Mouse (Mus musculus) layer of hippocampus, adult 18-20 months (tissue): ENCODE measurements at regions not wholly inside any gene's neighbourhood (a gene's known extent, or its start where the extent isn't known, plus 50 kb on each side); places are given as distances from the start of the nearest gene placed in this dataset.
A peak's percentile ranks its signal among the peaks of the same experiment; 100 is the strongest.

Experiments
- DNase-seq, 2 experiments: peaks; one replicate each; pipeline ENCODE4 v3.0.0; 2022; ENCODE audit warnings: low spot score in 2 of 2

DNA sequence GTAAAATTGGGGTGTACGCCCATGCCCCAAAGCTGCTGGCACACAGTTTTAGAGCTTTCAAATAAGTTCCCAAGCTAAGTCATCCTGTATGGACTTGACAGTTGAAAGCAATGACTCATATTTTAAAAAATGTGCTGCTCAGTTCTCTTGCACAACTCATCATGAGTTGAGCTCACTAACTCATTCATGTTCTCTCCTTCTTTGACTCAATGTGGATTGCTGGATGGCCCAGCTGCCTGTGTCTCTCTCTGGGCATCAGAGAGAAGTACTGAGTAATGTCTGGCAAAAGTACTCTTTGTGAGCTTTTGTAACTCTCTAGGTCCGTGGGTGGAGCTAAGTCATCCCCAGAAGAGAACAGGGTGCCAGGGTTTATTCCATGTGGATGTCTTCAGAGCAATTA is 355.3 kb downstream of the Rnd3 start:
- peak in 1 of 2 experiments; percentile 4 for DNase-seq

DNA sequence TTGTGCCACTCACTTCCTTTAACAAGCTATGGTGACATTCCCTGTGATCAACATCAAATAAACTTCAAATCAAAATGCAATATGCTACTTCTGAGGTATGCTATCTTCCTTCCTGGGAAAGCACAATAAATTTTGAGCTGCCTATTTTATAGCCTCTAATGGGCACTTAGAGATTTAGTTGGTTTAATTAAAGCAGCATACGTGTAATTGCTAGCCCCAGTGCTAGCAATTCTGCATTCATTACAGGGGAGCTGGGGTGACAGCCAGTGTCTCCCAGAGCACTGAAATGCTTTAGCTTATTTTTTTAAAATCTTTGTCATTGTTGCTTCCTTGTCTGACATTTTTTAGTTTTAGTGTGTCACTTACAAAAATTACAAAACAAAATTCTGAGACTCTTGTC is 355.8 kb downstream of the Rnd3 start:
- DNase-seq, result no peak

DNA sequence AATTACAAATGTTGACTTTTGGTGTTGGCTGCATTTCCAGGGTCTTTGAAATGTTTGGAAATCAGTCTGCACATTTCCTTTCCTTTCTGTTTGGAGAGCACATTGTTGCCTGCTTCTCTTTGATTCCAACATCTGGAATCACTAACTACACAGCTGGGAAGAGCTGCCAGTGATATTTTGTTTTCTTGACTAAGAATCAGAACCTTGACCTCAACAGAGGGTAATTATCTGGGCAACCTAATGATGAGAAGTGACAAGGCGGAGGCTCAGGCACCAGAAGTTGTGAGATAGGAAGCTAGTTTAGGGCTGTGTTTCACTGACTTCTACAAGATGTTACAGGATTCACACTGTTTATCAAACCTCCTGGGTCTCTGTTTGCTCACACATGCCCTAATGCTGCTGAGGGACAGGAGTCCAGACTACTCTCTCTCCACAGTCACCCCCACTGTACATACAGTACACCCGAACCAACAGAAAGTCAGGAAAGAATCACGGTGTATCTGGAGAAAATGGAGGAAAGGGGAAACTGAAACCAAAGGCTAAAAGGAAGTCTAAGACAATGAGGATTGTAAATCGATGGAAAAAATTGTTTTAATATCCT is 359.8 kb downstream of the Rnd3 start:
- DNase-seq, result no peak

DNA sequence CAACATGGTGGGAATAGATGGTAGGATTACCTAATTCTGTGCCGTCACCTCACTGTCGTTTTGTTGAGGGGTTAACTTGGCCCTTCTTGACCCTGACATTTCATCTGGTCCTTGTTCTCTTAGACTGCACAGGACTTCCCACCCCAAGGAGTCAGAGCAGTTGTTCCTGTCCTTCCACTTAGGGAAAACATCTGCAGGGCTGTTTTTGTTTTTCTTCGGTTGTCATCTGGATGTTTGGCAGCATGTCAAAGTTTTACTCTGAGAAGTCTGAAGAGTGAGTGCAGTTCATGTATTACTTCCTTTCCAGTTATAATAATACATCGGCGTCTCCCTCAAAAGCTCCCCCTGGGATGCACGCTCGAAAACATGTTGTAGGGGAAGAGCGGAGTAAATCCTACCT is 376.8 kb downstream of the Rnd3 start:
- DNase-seq, result no peak

DNA sequence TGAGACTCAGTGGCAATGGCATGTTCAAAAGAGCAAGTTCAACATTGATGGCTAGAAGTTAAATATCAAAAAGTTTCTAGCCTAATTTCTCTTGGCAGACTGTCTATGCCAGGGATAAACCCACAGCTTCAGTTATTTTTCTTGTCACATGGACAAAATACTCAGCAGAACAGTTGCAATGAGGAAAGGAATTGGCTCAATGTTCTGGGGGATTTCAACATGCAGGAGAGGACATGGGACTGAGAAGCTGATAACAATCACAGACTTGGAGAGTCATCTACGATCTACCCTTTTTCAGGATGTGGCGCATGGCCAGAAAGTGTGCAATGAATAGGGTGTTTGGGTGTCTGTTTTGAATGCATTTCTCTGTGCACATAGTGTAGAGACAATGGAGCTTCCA is 389.9 kb downstream of the Rnd3 start:
- no peak for DNase-seq

DNA sequence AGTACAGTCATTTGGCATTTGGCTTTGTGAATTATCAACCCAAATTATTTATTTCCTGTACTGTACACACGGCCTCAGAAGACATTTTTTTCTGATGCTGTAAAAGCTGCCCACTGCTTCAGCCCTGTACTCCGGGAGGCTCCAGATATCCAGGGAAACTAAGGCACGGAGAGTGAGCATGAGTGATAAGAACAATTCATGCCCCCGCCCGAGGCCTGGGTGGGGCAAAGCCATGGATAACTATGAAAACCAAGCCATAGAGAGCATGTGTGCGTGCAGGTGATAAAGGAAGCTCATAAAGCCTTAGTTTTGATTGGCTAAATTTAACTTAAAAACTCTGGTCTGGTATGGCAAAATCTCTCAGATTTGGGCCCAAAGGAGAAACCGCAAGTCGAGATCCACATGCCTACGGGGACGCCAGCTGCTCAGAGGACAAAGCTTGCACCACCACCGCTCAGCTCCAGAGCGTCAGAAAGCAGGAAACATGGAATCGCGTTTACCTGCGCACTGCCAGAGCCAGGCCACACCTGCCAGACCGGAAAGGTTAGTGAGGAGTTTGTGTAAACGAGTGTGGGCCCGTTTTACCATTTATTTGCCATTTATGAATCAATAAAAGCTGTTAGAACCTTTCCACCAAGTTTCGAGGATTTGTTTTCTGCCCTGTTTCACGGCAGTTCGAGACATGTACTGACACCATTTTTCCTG is 390.9 kb downstream of the Rnd3 start:
- no peak for DNase-seq

DNA sequence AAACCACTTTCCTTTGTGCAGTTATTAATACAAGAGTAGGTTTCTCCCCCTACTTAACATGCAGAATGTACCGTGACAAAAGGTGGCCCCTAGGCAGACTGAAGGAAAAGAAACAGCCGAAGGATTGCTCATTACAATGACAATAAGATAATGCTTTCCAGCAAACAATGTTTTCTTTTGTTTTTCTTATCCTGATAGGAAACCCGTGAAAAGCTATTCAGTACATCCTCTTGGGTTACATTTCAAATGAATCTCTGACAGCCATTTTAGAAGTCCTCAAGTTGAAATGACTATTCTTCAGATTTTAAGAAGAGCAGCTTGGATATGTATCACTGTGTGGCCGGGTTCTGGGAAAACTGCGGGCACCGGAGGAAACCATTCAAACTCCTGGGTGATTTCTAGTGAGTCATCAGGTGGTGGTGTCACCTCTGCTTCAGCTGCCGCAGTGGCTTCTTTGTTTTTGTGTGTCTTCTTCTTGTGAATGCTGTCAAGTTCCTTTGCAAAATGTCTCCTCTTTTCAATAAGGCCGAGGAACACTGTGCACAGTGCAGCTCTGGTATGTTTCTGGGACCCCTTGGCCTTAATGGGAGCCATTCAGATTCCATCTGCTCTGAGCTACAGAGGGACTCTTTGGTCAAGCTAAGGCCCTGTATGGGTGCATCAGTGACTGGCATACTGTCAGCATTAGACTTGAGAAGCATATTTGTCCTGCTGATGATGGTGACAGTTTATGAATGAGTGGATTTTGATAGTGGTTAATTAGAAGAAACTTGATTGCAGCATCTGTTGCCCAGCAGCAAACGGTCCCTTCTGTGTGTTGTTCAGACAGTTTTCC is 393.1 kb downstream of the Rnd3 start:
- no peak for DNase-seq

DNA sequence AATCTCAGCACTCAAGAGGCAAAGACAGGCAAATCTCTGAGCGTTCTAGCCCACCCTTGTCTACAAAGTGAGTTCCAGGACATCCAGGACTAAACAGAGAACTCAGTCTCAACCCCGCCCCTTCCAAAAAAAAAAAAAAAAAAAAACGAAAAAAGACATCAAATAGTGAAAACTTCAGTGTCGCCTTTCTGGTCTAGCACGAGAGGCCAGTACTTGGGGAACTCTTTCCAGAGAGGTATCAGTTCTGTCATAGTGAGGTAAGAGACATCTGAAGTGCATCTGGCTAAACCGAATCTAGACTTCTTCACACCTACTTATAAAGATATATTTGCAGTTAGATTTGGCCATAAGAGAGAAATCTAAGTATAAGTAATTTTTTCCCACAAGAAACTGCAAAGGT is 393.8 kb downstream of the Rnd3 start:
- no peak for DNase-seq

DNA sequence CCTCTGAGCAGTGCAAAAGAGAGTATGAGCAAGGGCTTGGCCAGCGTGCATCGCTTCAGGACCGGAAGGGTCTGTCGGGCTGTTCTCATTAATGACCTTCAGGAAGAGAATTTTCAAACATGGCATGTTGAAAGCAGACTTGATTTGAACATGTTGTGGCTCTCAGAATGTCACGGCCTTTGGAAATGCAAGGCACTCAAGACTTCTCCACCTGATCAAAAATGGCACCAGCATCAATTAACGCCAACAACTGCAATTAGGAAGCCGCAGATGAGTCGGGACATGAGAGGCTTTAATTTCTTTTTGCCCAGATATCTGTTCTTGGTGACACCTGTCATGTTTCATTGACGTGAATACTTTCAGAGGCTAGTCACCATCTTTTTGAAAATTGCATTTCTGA is 396.5 kb downstream of the Rnd3 start:
- DNase-seq, result no peak

DNA sequence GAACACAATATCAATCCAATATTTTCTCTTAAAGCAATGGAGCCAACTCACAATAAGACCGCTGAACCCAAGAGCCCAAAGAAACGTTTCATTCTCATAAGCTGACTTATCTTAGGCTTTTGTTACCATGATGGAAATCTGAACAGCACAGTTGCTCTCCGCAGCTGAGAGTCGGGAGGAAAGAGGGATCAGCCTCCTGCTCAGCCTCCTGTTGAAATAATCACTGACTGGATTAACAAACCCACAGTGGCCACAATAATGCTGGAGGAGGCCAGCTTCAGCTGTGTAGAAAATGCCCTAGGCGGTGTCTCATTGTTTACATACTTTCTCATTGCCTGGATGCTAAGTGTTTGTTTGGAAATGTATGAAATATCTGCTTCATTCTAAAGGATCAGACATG is 398.1 kb downstream of the Rnd3 start:
- no peak for DNase-seq

DNA sequence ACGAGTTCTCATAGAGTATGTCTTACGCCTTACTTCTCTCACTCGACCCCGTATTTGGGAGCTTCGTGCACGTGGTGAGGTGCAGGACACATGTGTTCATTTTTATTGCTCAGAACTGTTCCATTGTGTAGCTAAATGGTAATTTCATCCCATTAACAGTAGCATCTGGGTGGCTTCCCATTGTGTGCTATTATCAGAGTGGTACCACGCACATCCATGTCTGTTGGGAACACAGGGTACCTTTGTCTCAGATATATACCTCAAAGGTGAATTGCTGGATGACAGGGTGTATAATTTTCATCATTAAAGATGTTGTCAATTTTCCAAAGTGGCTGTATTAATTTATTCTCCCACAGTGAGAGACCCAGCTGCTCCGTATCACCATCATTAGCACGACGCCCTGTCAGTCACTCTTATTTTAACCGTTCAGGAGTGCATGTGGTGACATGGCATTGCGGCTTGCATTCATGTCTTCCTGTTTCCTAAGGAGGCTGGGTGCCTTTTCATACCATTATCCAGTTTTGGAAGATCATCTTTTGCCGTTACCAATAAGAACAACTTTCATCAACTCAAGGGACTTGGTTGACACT is 404.2 kb downstream of the Rnd3 start:
- DNase-seq, result no peak

DNA sequence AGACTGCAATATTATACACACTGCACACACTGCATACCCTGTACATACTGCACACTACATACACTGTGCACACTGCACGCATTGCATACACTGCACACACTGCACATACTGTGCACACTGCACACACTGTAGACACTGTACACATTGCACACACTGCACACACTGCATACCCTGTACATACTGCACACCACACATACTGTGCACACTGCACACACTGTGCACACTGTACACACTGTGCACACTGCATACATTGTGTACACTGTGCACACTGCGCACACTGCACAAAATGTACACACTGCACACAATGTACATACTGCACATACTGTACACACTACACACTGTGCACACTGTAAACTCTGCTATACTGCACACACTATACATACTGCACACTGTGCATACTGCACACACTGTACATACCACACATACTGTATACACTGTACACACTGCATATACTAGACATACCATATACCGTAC is 405.1 kb downstream of the Rnd3 start:
- DNase-seq, result no peak

DNA sequence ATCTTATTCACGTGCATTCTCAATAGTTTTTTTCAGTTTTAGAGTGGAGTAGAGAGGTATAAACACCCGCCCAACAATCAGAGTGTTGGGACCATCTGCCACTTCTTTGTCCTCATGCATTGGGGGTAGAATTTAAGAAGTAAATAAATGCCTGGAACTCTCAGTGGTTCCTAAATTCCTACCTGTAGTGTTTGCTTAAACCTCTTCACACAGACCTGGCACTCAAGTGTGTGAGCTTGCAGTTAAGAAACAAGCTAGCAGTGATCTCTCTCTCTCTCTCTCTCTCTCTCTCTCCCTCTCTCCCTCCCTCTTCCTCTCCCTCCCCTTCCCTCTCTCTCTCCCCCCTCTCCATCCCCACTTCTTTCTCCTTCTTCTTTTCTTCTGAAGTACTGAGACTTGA is 406.5 kb downstream of the Rnd3 start:
- DNase-seq, result no peak

DNA sequence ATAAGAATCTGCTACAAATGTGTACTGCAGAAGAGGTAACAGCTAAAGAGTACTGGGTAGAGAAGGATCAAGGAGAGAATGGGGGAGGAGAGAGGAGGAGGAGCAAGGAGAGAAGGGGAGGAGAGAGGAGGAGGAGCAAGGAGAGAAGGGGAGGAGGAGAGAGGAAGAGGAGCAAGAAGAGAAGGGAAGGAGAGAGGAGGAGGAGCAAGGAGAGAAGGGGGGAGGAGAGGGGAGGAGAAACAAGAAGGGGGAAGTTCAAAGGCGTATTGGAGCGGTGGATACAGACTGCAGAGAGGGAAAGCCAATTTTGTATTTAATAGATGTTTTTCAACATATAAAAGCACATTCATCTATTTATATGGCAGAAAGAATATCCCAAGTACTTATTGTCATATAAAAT is 407.6 kb downstream of the Rnd3 start:
- no peak for DNase-seq

DNA sequence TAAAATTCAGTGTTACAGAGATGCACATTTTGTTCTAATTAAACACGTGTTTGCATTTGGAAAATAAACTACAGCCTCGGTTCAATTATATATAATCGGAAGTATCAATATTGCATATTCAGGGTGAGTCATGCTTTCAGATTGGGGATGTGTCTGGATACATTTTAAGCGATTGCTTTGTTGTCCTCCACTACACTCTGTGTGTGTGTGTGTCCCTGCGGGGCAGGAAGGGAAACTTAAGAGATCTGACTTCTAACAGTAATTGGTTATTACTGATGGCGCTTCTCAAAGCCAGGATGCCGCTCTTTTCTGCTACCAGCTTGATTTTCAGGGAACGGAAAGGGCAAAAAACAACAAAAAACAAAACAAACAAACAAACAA is 409.3 kb downstream of the Rnd3 start:
- DNase-seq, result no peak

DNA sequence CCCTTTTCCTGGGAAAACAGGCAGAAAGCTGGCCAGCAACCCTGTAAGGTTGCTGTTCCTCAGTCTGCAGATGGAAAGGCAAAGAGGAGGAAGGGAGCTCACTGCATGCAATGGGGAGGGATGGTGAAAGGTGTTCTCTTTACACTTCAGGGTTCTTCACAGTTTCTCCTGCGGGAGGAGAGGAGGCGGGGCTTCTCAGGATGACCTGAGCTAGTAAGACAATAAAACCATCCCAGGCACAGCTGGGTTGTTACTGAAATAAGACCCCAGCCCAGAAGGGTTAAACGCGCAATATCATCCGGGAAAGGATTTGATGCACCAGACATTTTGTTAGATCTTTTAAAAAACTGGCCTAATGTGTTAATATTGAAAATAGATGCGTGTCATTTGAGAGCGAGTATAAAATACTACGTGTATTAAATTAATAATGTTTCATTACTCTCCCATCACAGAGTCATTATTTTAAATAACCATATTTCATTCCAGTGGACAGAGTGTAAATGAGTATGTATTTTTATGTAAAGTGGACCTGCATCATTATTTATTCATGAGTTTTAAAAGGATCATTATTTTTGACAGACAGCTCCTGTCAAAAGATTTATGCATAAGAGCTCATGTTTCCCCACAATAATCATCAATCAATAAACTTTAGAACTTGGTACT is 409.8 kb downstream of the Rnd3 start:
- no peak for DNase-seq

DNA sequence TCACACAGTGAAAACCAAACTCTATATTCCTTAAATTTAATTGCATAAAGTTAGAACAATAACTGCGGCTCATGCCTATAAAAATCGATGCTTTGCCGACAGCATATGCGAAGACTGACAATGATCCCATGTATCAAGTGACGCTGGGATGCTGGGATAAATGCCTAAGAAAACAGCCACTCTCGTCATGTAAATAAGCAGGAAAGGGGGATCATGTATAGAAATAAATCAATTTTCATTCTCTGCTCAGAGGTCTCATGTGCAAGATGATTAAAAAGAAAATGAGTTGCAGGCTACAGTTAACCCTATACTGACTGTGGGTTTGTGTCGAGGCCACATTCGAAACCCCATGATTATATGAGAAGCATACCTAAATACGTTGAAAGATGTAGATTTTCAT is 411.2 kb downstream of the Rnd3 start:
- DNase-seq, result no peak

DNA sequence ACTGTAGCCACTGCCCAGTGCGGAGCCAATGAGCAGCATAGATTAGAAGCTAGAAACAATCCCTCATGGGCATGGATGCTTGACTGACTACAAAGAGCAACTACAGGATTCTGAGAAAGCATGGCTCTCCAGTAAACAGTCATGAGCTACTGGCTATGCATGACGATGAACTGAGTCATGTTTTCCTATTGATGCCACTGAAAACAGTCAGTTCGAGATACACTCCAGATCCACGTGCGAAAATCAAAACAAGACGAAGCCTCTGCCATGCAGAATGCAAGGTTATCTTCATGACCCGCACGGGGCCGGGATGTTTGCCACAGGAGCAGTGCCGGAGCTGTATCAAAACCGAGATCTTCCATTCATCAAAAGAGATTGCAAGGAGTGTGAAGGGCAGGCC is 413.9 kb downstream of the Rnd3 start:
- no peak for DNase-seq

DNA sequence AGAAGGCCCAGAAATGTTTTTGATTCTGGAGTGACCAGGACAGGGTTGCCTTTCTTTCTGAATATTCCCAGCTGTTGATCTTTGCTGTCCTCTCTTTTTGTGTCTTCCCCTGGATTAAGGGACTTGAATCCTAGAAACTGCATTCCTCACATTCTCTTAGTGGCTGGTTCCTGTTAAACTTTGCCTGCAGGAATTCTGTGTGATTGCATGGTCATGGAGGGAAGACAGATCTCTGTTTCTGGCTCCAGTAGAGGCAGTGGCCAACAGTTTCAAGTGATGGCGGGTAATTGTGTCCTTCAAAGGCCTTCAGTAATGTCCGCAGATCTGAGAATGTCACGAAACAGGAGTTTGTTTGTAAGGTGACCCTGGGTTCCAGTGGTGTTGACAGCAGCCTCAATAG is 410.1 kb upstream of the Mmadhc start:
- no peak for DNase-seq

DNA sequence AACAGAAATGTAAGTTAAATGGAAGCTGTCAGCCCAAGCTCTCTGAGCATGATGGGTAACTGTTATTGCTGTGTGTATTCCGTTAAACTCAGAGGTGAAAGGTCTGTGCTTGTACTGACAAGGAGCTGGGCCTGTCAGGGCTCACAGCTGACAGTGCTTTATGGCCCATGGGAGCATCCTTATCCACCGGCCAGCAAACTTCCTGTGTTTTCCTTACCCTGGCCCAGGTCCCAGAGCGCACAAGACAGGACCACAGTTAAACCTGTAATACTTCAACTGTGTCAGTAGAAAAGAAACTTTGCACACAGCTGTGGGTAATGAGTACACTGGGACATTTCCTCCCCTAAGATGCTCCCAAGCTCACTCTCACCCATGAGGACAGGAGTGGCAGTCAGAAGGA is 407.7 kb upstream of the Mmadhc start:
- DNase-seq, result no peak

DNA sequence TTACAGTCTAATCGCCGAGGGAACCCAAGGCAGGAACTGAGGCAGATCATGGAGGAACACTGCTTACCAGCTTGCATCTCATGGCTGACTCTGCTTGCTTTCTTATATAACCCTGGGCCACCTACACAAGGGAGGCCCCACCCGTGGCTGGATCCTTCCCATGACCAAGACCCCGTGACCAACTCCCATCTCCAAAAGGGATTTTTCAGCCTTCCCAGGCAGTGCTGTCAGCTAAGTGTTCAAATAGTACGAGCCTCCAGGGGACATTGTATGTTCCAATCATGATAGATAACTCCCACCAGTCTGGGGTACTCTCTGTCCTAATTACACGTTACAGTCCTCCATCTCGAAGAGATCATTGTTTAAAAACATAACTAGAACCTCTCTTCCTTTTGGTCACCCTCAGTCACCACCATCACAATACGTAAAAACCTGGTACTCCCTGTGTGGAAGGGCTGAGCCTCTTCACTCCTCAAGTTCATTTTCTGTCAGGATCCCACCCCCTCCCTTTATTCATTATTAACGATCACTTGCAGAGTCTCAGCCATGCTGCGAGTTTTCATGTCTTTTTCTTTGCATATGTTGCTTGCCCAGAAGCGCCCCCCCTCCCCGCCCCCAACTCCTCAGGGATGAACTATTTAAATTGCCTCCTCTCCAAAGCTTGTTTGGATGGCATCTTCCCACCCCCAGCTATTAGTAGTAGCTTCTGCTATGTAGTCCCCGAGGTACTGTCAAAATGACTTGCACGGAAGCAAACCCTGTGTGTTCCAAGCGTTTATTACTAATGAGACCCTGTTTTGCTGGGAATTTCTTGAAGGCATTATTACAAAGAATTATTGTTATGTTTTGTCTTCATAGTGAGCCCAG is 406.2 kb upstream of the Mmadhc start:
- DNase-seq, result no peak
